Mouse (Mus musculus) gastrocnemius, adult 18-20 months (tissue): ENCODE results near the gene Lrrc9. TPM values are rescaled to one million over a fixed set of nuclear protein-coding genes. Genes with fewer than 3 reads are reported as not detected.

Experiments used
- microRNA-seq: library from miRNA; unstranded; fragments of <30 nt; microRNA quantifications from one replicate; pipeline ENCODE4 v1.2.0, GENCODE M21; 2021
- total RNA-seq, 2 experiments: library from RNA; stranded (reverse); gene quantifications; 2 replicates each; pipeline ENCODE4 v1.2.3; 2021

The Lrrc9 gene
- total RNA-seq, 2 experiments from 2014 or later, result 0.11 to 0.17 TPM

Small RNA genes within 50 kb of the gene (microRNA-seq; reads per million reads assigned to microRNA genes)
- not detected for gene Gm44392

Other genes with a start within 250 kb of the Lrrc9 start
- 1 to 10 TPM; 1.9 to 2.3 TPM for gene Rtn1, start 32.8 kb upstream of the Lrrc9 start, total RNA-seq
- gene Pcnx4, start 94.5 kb downstream of the Lrrc9 start, total RNA-seq, result 1 to 10 TPM; 2.9 to 3.2 TPM
- gene Gm4756, start 207.8 kb downstream of the Lrrc9 start, total RNA-seq, result not detected
- gene Dhrs7, start 223.0 kb downstream of the Lrrc9 start, total RNA-seq, result 10 to 100 TPM; 15.9 to 19.2 TPM